Mouse (Mus musculus) cortical plate, adult 2 months (tissue): ENCODE data around the gene Spryd7.
"Not testable (repeated sequence)": the region's sequence is repeated elsewhere in the genome, so short reads cannot be mapped to it uniquely, and the experiment has no call there.

Source experiments
- CTCF ChIP-seq: fragments of 200-500 bp; IDR thresholded peaks from 2 replicates; pipeline ENCODE4 v1.5.1; 2011; ENCODE audit warnings: mild to moderate bottlenecking, control low read depth, low read length; ENCODE audit not compliant: insufficient read depth; ENCODE audit errors: extremely low read depth
- POLR2A ChIP-seq: fragments of 200-500 bp; IDR thresholded peaks from 2 replicates; pipeline ENCODE4 v1.6.1; 2011; ENCODE audit warnings: mild to moderate bottlenecking, low read length, control low read depth; ENCODE audit not compliant: insufficient read depth; ENCODE audit errors: extremely low read depth

GRCm38 (mm10) chr14:61566211-61566610 is 9.5 kb upstream of the Spryd7 start:
- not testable (repeated sequence) for TF ChIP-seq POLR2A, CTCF
